Mouse (Mus musculus) myocyte (in vitro differentiated cells): ENCODE results near the gene 5330417H12Rik. TPM values are rescaled to one million over a fixed set of nuclear protein-coding genes. Genes with fewer than 3 reads are reported as not detected.
A peak's percentile ranks its signal among the peaks of the same experiment; 100 is the strongest.

ENCODE experiments used
- H3K27me3 ChIP-seq: one replicate; pipeline ENCODE4 v1.6.1; 2011; ENCODE audit not compliant: control insufficient read depth, insufficient read depth, insufficient read length
- H3K36me3 ChIP-seq: one replicate; pipeline ENCODE4 v1.6.1; 2011; ENCODE audit not compliant: control insufficient read depth, insufficient read depth
- H3K4me2 ChIP-seq: one replicate; pipeline ENCODE4 v1.6.1; 2011; ENCODE audit warnings: low read depth, control low read depth
- H3K4me3 ChIP-seq: one replicate; pipeline ENCODE4 v1.5.1; 2011; ENCODE audit warnings: mild to moderate bottlenecking, control low read depth, moderate library complexity
- H3K79me2 ChIP-seq: one replicate; pipeline ENCODE4 v1.6.1; 2011; ENCODE audit not compliant: control insufficient read depth, insufficient read depth
- H3ac ChIP-seq: one replicate; pipeline ENCODE4 v1.6.1; 2011; ENCODE audit not compliant: control insufficient read depth, insufficient read length
- CEBPB ChIP-seq: IDR thresholded peaks from 2 replicates; pipeline ENCODE4 v1.6.1; 2011; ENCODE audit warnings: mild to moderate bottlenecking, moderate library complexity; ENCODE audit not compliant: poor library complexity, insufficient read depth, severe bottlenecking
- E2F4 ChIP-seq: IDR thresholded peaks from one replicate; pipeline ENCODE4 v1.6.1; 2011; ENCODE audit warnings: mild to moderate bottlenecking, control low read depth, moderate library complexity; ENCODE audit not compliant: insufficient read depth
- MAX ChIP-seq: IDR thresholded peaks from one replicate; pipeline ENCODE4 v1.6.1; 2011; ENCODE audit warnings: low read depth, mild to moderate bottlenecking, control low read depth
- MYOD1 ChIP-seq, 3 experiments: IDR thresholded peaks; one replicate each; pipeline ENCODE4 v1.6.1; 2011; ENCODE audit warnings: control low read depth in 2 of 3, low read depth in 2 of 3, mild to moderate bottlenecking in 2 of 3, moderate library complexity in 1 of 3; ENCODE audit not compliant: insufficient read length in 2 of 3, control insufficient read depth in 1 of 3
- MYOG ChIP-seq, 3 experiments: IDR thresholded peaks; one replicate each; pipeline ENCODE4 v1.6.1; 2011; ENCODE audit warnings: control low read depth in 2 of 3, low read depth in 2 of 3, mild to moderate bottlenecking in 2 of 3; ENCODE audit not compliant: insufficient read length in 2 of 3, control insufficient read depth in 1 of 3, insufficient read depth in 1 of 3
- POLR2A ChIP-seq: IDR thresholded peaks from one replicate; pipeline ENCODE4 v1.6.1; 2011; ENCODE audit warnings: low read depth, mild to moderate bottlenecking, control low read depth, moderate library complexity; ENCODE audit not compliant: insufficient read length
- POLR2AphosphoS2 ChIP-seq: IDR thresholded peaks from one replicate; pipeline ENCODE4 v1.6.1; 2011; ENCODE audit warnings: low read depth, control low read depth; ENCODE audit not compliant: insufficient read length
- REST ChIP-seq: IDR thresholded peaks from one replicate; pipeline ENCODE4 v1.6.1; 2011; ENCODE audit warnings: mild to moderate bottlenecking, control low read depth, moderate library complexity; ENCODE audit not compliant: insufficient read depth, insufficient read length
- SRF ChIP-seq: IDR thresholded peaks from one replicate; pipeline ENCODE4 v1.6.1; 2011; ENCODE audit warnings: low read depth; ENCODE audit not compliant: control insufficient read depth, insufficient read length
- TCF12 ChIP-seq: IDR thresholded peaks from one replicate; pipeline ENCODE4 v1.6.1; 2011; ENCODE audit warnings: mild to moderate bottlenecking, control low read depth; ENCODE audit not compliant: poor library complexity, insufficient read depth, severe bottlenecking
- TCF3 ChIP-seq: IDR thresholded peaks from one replicate; pipeline ENCODE4 v1.6.1; 2011; ENCODE audit warnings: low read depth, control low read depth; ENCODE audit not compliant: insufficient read length
- USF1 ChIP-seq: IDR thresholded peaks from one replicate; pipeline ENCODE4 v1.6.1; 2011; ENCODE audit warnings: low read depth, mild to moderate bottlenecking, control low read depth, moderate library complexity
- polyA plus RNA-seq: library from polyadenylated mRNA; unstranded; fragments of >200 nt; fragmentation: generic; extraction: Trizol; gene quantifications from one replicate; pipeline ENCODE4 v1.2.1, GENCODE M21; 2012; ENCODE audit warnings: missing spikeins

5330417H12Rik gene
- polyA plus RNA-seq = not detected

DNA sequence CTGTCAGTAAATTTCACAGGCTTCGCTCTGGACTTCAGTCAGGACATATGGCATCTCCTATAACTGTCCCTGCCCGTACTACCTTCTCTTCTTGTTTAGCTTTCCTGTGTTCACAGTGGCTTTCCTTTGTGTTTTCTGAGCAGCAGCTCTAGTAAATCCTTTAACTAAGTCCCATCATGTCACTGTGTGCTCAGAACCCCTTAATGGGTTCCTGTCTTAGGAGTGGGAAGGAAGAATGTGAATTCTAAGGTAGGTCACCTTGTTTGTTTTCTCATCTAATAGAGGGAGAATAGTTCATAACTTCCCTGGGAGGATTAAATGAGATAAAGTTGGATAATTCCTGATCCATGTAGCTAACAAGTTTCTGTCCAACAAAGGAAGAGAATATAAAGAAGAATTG lies at the start of gene 5330417H12Rik:
5330417H12Rik (minus strand) TSS at position 101 of the 400 bp plus-strand sequence.
- no peak within 1 kb of the TSS for H3K4me3 ChIP-seq
- TF ChIP-seq CEBPB (no peak), TCF3 (no peak), MYOD1 (IDR thresholded peaks at IDR 0.05; ENCODE audit: control insufficient read depth in 1 of 3, insufficient read length in 2 of 3, low read depth in 2 of 3) (no peak), POLR2AphosphoS2 (no peak), USF1 (no peak), E2F4 (no peak), MAX (no peak), SRF (no peak), POLR2A (no peak), MYOG (IDR thresholded peaks at IDR 0.05; ENCODE audit: control insufficient read depth in 1 of 3, insufficient read depth in 1 of 3, insufficient read length in 2 of 3, low read depth in 2 of 3) (no peak), REST (no peak), TCF12 (no peak)
- no peak within 1 kb of the TSS for H3K4me2 ChIP-seq
- no peaks in the 10 kb centered on the region for H3K36me3 ChIP-seq
- H3K79me2 ChIP-seq = no peaks in the 10 kb centered on the region
- no peaks in the 10 kb centered on the region for H3K27me3 ChIP-seq
- no peak within 1 kb of the TSS for H3ac ChIP-seq

DNA sequence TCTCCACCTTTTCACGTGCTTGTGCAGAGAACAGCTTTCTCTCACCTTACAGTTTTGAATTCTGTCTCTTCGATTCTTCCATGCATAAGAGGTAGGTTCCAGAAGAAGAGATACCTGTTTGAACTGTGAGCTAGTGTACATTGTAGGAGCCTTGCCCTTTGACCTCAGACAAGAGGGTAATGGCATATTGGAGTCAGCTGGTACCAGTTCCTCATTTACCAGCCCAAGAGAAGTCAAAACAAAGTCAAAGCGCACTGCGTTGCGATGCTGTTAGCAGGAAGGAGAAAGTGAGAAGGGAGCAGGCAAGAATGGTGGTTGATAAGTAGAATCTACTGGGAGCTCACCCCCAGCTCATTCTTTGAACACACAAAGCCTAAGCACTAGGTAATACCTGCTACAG lies 43.6 kb upstream of the 5330417H12Rik start:
- H3K27me3 ChIP-seq = no peaks in the 10 kb centered on the region
- no peak overlapping the region for H3K4me2 ChIP-seq
- H3K79me2 ChIP-seq = no peaks in the 10 kb centered on the region
- TF ChIP-seq USF1 (no peak), MYOG (IDR thresholded peaks at IDR 0.05; ENCODE audit: control insufficient read depth in 1 of 3, insufficient read depth in 1 of 3, insufficient read length in 2 of 3, low read depth in 2 of 3) (no peak), POLR2AphosphoS2 (no peak), TCF3 (no peak), TCF12 (no peak), SRF (no peak), MAX (no peak), MYOD1 (IDR thresholded peaks at IDR 0.05; ENCODE audit: control insufficient read depth in 1 of 3, insufficient read length in 2 of 3, low read depth in 2 of 3) (no peak), POLR2A (no peak)
- H3K36me3 ChIP-seq = no peaks in the 10 kb centered on the region
- H3K4me3 ChIP-seq = no peak overlapping the region
- no peak overlapping the region for H3ac ChIP-seq

DNA sequence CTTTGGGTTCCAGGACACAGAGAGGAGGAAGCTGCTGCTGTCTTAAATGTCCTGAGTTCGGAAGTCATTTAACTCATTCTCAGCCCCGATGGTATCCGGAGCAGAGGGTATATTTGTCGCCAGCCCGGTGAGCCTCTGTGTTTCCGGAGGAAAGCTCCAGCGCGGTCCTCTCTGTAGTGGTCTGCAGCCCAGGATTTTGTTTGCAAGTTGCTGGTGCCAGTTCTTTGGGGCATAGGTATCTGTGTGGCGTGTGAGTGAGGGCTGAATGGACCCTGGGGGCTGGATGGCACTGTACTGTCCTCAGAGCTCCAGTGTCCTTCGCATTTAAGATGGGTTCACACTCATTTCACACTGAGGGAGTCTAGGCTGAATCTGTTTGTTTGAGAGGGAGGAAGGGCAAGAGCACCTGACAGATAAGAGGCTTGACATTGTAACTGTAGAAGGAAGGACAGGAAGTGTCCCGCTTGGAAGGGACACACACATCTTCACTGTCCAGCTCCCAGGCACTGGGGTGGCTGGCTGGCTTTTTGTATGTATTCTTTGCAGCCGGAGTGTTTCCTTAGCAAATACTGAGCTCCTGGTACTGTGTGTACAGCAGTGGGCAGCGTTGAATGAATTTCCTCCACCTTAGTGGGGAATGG lies 41.4 kb upstream of the 5330417H12Rik start:
- Histone ChIP-seq H3K27me3 (no peaks in the 10 kb centered on the region), H3K4me2 (no peak overlapping the region), H3ac (no peak overlapping the region), H3K79me2 (no peaks in the 10 kb centered on the region), H3K36me3 (no peaks in the 10 kb centered on the region), H3K4me3 (peak overlapping the region; percentile 9)
- no peak for TF ChIP-seq USF1
- TF ChIP-seq TCF12 = no peak
- no peak for TF ChIP-seq SRF
- TF ChIP-seq CEBPB = no peak
- TF ChIP-seq MAX = no peak
- no peak for TF ChIP-seq REST
- TF ChIP-seq MYOG (IDR thresholded peaks at IDR 0.05; ENCODE audit: control insufficient read depth in 1 of 3, insufficient read depth in 1 of 3, insufficient read length in 2 of 3, low read depth in 2 of 3) = no peak
- TF ChIP-seq MYOD1 (IDR thresholded peaks at IDR 0.05; ENCODE audit: control insufficient read depth in 1 of 3, insufficient read length in 2 of 3, low read depth in 2 of 3) = no peak
- TF ChIP-seq E2F4 = no peak

DNA sequence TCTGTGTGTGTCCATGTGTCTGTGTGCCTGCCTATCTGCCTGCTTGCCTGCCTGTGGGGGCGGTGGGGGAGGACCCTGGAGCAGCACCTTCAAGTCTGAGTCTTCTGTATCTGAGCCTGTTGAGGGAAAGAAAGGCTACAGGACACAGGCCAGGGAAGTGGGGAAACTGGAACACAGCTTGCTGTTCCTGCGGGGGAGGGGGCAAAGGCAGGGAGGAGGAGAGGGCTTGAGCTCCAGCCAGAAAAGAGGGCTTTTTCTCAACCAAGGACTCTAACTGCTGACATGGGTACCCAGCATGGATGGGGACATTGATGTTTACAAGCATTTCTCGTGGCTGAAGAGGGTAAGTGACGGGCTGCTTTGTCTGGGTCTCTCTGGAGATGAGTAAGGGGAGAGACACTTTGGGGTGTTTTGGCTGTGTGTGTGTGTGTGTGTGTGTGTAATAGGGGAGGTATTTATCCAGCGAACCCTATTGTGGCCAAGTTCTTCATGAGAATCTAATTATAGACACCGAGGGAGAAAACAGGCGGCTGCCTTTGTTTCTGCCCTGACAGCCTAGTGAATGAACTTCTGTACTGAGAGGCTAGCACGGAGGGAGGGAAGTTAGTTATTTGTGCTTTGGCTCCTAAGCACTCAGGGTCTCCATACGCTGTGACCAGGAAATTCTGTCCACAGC lies 40.8 kb upstream of the 5330417H12Rik start:
- no peak for TF ChIP-seq TCF3

DNA sequence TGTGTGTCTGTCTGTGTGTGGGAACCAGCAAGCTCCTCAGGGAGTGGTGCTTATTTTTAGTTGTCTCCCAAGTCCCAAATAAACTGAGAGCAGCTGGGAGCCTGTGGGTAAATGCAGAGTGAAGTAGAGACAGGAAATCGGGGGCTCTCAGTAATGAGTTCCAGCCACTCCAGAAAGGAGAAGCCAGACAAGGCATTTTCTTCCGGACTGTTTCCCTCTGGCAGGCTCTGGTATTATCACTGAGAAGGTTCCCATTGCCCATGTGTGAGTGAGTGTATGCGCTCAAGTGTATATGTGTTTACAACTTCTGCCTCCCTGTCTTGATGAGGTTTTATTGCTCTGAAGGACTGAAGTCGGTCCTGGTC lies 40.2 kb upstream of the 5330417H12Rik start:
- no peaks in the 10 kb centered on the region for H3K79me2 ChIP-seq
- H3K36me3 ChIP-seq = no peaks in the 10 kb centered on the region
- H3K27me3 ChIP-seq = no peaks in the 10 kb centered on the region
- no peak overlapping the region for H3K4me2 ChIP-seq
- peak overlapping the region; percentile 9 for H3K4me3 ChIP-seq
- no peak overlapping the region for H3ac ChIP-seq
- TF ChIP-seq USF1 (no peak), MYOG (IDR thresholded peaks at IDR 0.05; ENCODE audit: control insufficient read depth in 1 of 3, insufficient read depth in 1 of 3, insufficient read length in 2 of 3, low read depth in 2 of 3) (peak in 1 of 3 experiments; percentile 5)

More for the DNA sequence above, 40.8 kb upstream of the 5330417H12Rik start:
- Histone ChIP-seq H3K4me3 (peak overlapping the region; percentile 9), H3K79me2 (no peaks in the 10 kb centered on the region), H3K4me2 (no peak overlapping the region), H3ac (no peak overlapping the region), H3K27me3 (no peaks in the 10 kb centered on the region), H3K36me3 (no peaks in the 10 kb centered on the region)
